Mouse (Mus musculus): ENCODE measurements around the gene Pcolce2. TPM values are rescaled to one million over a fixed set of nuclear protein-coding genes. Genes with fewer than 3 reads are reported as not detected.

Pcolce2 gene
- polyA plus RNA-seq, 1 experiment from 2014 or later = 1.00 TPM

DNA sequence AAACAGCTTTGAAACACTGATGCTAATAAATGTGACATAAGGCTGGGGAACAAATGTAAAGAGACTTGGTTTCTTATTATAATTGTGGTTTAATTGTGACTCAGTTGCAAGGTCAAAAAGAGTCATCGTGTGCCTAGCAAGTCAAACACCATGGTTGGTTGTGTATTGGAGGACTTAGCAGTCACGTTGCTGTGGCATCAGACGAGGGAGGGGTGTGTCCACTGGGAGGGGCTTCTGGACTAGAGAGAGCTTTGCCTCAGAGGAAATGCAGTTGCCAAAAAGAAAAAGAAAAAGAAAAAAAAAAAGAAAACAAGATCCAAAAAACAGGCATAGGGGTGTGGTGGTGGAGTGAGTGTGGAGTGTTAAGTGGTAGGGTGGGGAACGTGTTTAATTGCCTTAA is 2.5 kb downstream of the Pcolce2 start:
- Histone ChIP-seq H3K9ac (replicated peaks; ENCODE audit: low read length) (no peak overlapping the region), H3K4me2 (replicated peaks; ENCODE audit: low read depth, low read length) (no peak overlapping the region), H3K27ac (ENCODE audit: low read length) (no peak overlapping the region), H3K36me3 (ENCODE audit: insufficient read depth, low read length) (no peaks in the 10 kb centered on the region), H3K27me3 (ENCODE audit: insufficient read depth, low read length) (peaks cover 38% of the 10 kb centered on the region), H3K4me3 (ENCODE audit: low read length) (no peak overlapping the region), H3K4me1 (ENCODE audit: insufficient read depth, low read length) (peaks cover 5% of the 10 kb centered on the region; the same call in 1 of the 2 replicates), H3K9me3 (ENCODE audit: low read length) (no peaks in the 10 kb centered on the region)
- WGBS = 32% methylated on average over 4 of the region's 4 CpGs
- no peak for ATAC-seq (ENCODE audit: low FRiP score, low TSS enrichment)

DNA sequence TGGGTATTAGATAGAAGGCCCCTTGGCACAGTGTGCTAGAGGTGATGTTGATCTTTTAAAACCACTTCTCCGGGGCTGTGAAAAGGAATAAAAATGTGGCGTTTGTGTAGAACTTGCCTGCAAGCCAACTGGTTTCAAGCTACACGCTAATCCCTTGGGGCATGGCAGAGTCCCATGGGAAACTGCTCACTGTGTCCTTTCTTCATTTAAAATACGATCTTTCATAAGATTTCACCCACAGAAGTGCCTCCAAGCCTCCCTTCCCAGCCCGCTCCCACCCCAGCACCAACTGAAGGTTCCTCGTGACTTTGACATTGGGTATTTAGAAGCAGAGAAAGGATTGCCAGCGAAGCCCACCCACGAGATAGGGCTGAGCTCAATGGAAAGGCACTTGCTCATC is 8.5 kb downstream of the Pcolce2 start:
- H3K27ac ChIP-seq (ENCODE audit: low read length) = no peak overlapping the region
- H3K9ac ChIP-seq (replicated peaks; ENCODE audit: low read length) = no peak overlapping the region
- no peak overlapping the region for H3K4me2 ChIP-seq (replicated peaks; ENCODE audit: low read depth, low read length)
- no peak overlapping the region for H3K4me3 ChIP-seq (ENCODE audit: low read length)
- H3K27me3 ChIP-seq (ENCODE audit: insufficient read depth, low read length) = no peaks in the 10 kb centered on the region
- 91% methylated on average over 8 of the region's 8 CpGs for WGBS
- no peaks in the 10 kb centered on the region for H3K4me1 ChIP-seq (ENCODE audit: insufficient read depth, low read length)
- no peak for ATAC-seq (ENCODE audit: low FRiP score, low TSS enrichment)
- H3K9me3 ChIP-seq (ENCODE audit: low read length) = no peaks in the 10 kb centered on the region
- H3K36me3 ChIP-seq (ENCODE audit: insufficient read depth, low read length) = no peaks in the 10 kb centered on the region

DNA sequence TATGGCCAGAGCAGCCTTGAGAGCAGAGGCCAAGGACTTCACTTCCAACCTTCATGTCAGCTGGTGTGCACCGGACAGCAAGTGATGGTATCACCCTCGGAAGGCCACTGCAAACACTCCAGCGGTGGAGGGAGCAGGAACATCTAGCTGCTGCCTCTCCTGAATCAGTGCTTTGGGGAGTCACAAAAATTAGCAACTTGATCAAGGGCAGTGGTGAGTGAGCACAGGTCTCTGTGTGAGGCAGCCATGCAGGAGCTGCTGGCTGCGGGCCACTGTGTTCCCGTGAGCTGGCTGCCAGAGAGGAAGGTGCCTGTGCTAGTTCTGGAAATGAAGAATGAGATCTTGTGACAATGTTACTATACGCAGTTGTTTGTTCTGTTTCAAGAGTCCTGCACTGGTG is 16.0 kb downstream of the Pcolce2 start:
- Histone ChIP-seq H3K4me3 (ENCODE audit: low read length) (no peak overlapping the region), H3K9me3 (ENCODE audit: low read length) (no peaks in the 10 kb centered on the region)

DNA sequence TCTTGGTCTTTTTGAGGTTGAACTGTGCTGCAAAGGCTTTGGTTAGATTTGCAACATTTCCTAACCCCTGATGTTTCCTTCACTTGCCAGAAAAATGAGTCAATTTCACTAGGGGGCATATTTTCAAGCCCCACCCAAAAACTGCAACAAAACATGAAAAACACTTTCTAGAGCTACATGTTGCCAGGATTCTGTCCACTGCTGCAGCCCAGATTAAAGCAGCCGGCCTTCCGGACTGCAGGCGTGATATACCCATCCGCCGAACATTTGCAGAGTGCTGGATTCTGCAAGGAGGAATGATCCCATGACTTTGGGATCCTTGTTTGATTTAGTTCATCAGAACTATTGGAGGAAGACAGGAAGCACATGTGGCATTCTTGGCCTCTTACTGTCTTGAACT is 17.0 kb downstream of the Pcolce2 start:
- Histone ChIP-seq H3K9me3 (ENCODE audit: low read length) (no peaks in the 10 kb centered on the region), H3K4me3 (ENCODE audit: low read length) (no peak overlapping the region), H3K9ac (replicated peaks; ENCODE audit: low read length) (no peak overlapping the region), H3K4me2 (replicated peaks; ENCODE audit: low read depth, low read length) (no peak overlapping the region), H3K36me3 (ENCODE audit: insufficient read depth, low read length) (no peaks in the 10 kb centered on the region), H3K27me3 (ENCODE audit: insufficient read depth, low read length) (no peaks in the 10 kb centered on the region), H3K27ac (ENCODE audit: low read length) (no peak overlapping the region), H3K4me1 (ENCODE audit: insufficient read depth, low read length) (no peaks in the 10 kb centered on the region)
- no peak for ATAC-seq (ENCODE audit: low FRiP score, low TSS enrichment)
- WGBS = 94% methylated on average over 5 of the region's 5 CpGs

More for the DNA sequence above, 16.0 kb downstream of the Pcolce2 start:
- ATAC-seq (ENCODE audit: low FRiP score, low TSS enrichment) = no peak
- H3K27ac ChIP-seq (ENCODE audit: low read length) = no peak overlapping the region
- H3K9ac ChIP-seq (replicated peaks; ENCODE audit: low read length) = no peak overlapping the region
- no peaks in the 10 kb centered on the region for H3K4me1 ChIP-seq (ENCODE audit: insufficient read depth, low read length)
- H3K36me3 ChIP-seq (ENCODE audit: insufficient read depth, low read length) = no peaks in the 10 kb centered on the region
- WGBS = 84% methylated on average over 6 of the region's 6 CpGs
- no peak overlapping the region for H3K4me2 ChIP-seq (replicated peaks; ENCODE audit: low read depth, low read length)
- H3K27me3 ChIP-seq (ENCODE audit: insufficient read depth, low read length) = no peaks in the 10 kb centered on the region

DNA sequence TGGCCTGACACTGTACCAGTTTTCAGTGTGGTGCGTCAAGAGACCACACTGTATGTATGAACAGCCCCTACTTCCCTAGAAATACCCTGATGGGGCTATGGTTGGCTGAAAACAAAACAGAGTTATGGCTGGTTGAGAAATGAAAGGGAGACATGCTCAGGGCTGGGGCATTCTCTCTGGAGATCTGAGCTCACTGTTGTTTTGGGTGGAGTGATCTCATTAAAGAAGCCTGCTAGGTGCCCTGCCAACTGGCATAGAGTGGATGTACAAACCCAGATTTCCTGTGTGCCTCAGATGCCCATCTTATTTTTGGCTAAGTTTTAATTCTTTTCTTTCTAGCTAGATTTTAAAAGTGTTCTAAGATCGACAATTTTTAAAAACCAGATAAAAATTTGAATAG is 20.5 kb downstream of the Pcolce2 start:
- no peak overlapping the region for H3K27ac ChIP-seq (ENCODE audit: low read length)
- H3K27me3 ChIP-seq (ENCODE audit: insufficient read depth, low read length) = no peaks in the 10 kb centered on the region; the same call in 1 of the 2 replicates
- no peaks in the 10 kb centered on the region for H3K9me3 ChIP-seq (ENCODE audit: low read length)
- H3K4me2 ChIP-seq (replicated peaks; ENCODE audit: low read depth, low read length) = no peak overlapping the region
- H3K4me3 ChIP-seq (ENCODE audit: low read length) = no peak overlapping the region
- no peak overlapping the region for H3K9ac ChIP-seq (replicated peaks; ENCODE audit: low read length)
- 81% methylated on average over 2 of the region's 2 CpGs for WGBS
- no peaks in the 10 kb centered on the region for H3K36me3 ChIP-seq (ENCODE audit: insufficient read depth, low read length)
- ATAC-seq (ENCODE audit: low FRiP score, low TSS enrichment) = no peak
- no peaks in the 10 kb centered on the region for H3K4me1 ChIP-seq (ENCODE audit: insufficient read depth, low read length)

DNA sequence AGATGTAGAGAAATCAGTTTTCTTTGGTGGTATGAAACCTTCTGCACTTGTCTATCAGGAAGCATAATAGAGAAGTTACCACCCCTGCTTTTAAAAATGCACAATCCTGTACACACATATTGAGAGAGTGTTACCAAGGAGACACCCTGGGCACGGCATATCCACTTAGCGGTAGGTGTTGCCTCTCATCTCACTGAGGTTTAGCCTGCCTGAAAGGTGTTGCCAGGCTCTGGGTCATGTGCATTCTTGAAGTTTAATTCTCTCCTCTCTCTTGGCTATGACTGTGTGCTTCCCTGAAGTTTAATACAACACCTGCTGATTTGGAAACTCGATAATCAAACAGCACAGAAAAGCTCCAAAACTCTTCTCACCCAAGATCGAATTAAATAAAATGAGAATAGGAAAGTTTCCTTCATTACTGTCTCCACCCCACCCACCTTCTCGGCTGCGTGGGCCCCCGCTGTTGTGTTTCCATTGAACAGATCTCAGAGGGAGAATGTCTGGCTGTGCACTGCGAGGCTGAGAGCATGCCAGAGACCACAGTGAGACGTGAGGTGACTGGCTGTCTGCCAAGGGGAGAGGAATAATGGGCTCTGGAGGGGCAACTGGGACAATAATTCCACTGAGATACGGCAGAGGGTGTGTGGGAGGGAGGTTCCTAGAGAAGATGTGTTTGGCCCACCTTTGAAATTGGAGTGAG is 27.0 kb downstream of the Pcolce2 start:
- H3K36me3 ChIP-seq (ENCODE audit: insufficient read depth, low read length) = no peaks in the 10 kb centered on the region
- no peak overlapping the region for H3K9ac ChIP-seq (replicated peaks; ENCODE audit: low read length)
- H3K27me3 ChIP-seq (ENCODE audit: insufficient read depth, low read length) = no peaks in the 10 kb centered on the region; the same call in 1 of the 2 replicates
- no peak overlapping the region for H3K27ac ChIP-seq (ENCODE audit: low read length)
- no peak overlapping the region for H3K4me2 ChIP-seq (replicated peaks; ENCODE audit: low read depth, low read length)
- WGBS = 56% methylated on average over 10 of the region's 10 CpGs
- H3K4me1 ChIP-seq (ENCODE audit: insufficient read depth, low read length) = no peaks in the 10 kb centered on the region
- no peak overlapping the region for H3K4me3 ChIP-seq (ENCODE audit: low read length)
- no peak for ATAC-seq (ENCODE audit: low FRiP score, low TSS enrichment)
- H3K9me3 ChIP-seq (ENCODE audit: low read length) = no peaks in the 10 kb centered on the region

DNA sequence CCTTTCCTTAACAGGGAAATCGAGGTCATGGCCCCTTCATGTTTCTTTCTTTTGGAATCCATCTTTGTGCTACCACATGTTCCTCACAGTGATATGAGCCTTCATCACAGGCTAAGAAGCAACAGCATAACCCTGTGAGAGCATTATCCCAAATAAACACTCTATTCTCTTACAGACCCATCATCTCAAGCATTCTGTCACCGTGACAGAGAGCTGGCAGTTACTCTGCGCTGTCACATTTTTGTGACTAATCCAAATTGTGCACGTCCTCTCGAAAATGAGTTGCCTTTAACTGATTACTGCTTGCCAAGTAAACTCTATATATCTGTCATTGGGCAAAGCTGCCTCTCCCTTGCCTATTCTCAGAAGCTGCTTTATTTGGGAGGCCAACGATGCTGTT is 28.4 kb downstream of the Pcolce2 start:
- Histone ChIP-seq H3K27me3 (ENCODE audit: insufficient read depth, low read length) (no peaks in the 10 kb centered on the region), H3K9ac (replicated peaks; ENCODE audit: low read length) (no peak overlapping the region), H3K27ac (ENCODE audit: low read length) (no peak overlapping the region), H3K9me3 (ENCODE audit: low read length) (no peaks in the 10 kb centered on the region), H3K4me3 (ENCODE audit: low read length) (no peak overlapping the region), H3K36me3 (ENCODE audit: insufficient read depth, low read length) (no peaks in the 10 kb centered on the region), H3K4me1 (ENCODE audit: insufficient read depth, low read length) (no peaks in the 10 kb centered on the region), H3K4me2 (replicated peaks; ENCODE audit: low read depth, low read length) (no peak overlapping the region)
- WGBS = 80% methylated on average over 6 of the region's 6 CpGs
- ATAC-seq (ENCODE audit: low FRiP score, low TSS enrichment) = no peak

DNA sequence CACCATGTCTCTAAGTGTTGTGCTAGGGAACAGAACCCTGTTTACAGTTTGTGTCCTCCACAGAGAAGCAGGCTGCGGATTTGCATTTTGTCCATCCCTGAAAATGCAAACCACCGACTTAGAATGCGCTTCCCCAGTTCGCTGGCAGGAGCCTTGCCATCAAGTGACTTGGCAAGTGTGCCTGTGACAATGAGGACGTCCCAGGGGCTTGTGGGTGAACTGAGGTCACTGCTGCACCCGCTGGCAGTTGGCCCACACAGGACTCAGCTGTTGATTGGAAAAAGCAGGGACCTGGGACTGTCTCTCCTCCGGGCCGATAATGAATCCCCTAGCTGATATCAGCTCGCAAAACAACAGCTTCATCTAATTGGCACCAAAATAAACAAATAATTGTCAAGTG is 30.4 kb downstream of the Pcolce2 start:
- Histone ChIP-seq H3K9ac (replicated peaks; ENCODE audit: low read length) (no peak overlapping the region), H3K4me1 (ENCODE audit: insufficient read depth, low read length) (no peaks in the 10 kb centered on the region), H3K4me3 (ENCODE audit: low read length) (no peak overlapping the region), H3K4me2 (replicated peaks; ENCODE audit: low read depth, low read length) (no peak overlapping the region), H3K36me3 (ENCODE audit: insufficient read depth, low read length) (no peaks in the 10 kb centered on the region), H3K9me3 (ENCODE audit: low read length) (peaks cover 3% of the 10 kb centered on the region; the same call in 1 of the 2 replicates), H3K27me3 (ENCODE audit: insufficient read depth, low read length) (no peaks in the 10 kb centered on the region), H3K27ac (ENCODE audit: low read length) (no peak overlapping the region)
- WGBS = 66% methylated on average over 9 of the region's 9 CpGs
- ATAC-seq (ENCODE audit: low FRiP score, low TSS enrichment) = no peak

DNA sequence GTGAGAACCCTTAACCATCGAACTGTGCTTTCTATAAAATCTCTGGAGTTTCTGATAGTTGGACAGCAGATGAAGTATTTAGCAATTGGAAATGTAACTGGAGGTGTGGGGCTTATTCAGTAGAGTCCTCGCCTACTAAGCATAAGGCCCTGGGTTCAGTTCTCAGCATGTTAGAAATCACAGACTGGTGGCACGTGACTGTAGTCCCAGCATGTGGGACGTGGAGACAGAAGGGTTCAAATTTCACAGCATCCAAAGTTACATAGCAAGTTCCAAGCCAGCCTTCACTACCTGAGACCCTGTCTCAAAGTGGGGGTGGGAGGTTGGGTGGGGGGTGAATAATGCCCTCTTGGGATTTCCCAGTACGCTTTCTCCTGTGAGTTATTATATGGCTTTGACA is 30.9 kb downstream of the Pcolce2 start:
- Histone ChIP-seq H3K9me3 (ENCODE audit: low read length) (peaks cover 4% of the 10 kb centered on the region; the same call in 1 of the 2 replicates), H3K4me1 (ENCODE audit: insufficient read depth, low read length) (no peaks in the 10 kb centered on the region), H3K4me2 (replicated peaks; ENCODE audit: low read depth, low read length) (no peak overlapping the region), H3K9ac (replicated peaks; ENCODE audit: low read length) (no peak overlapping the region), H3K36me3 (ENCODE audit: insufficient read depth, low read length) (no peaks in the 10 kb centered on the region), H3K27me3 (ENCODE audit: insufficient read depth, low read length) (no peaks in the 10 kb centered on the region), H3K4me3 (ENCODE audit: low read length) (no peak overlapping the region), H3K27ac (ENCODE audit: low read length) (no peak overlapping the region)
- 56% methylated on average over 5 of the region's 5 CpGs for WGBS
- ATAC-seq (ENCODE audit: low FRiP score, low TSS enrichment) = no peak

DNA sequence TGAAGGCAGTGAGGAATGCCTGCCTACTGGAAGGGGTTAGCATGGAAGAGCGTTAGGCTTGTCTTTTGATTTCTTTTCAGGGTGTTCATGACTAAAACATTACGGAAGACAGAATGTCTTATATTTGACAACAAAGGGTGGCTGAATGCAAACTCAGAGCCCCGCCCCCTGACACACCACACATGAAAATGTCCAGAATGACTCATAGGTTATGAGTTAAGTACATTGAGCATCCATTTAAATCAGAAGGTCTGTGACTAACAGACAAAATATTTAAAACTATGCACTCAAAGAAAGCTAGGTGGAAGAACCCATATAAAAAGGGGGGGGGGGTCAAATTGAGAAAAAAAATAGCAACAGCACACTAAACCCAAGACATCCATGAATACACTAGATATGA is 34.9 kb downstream of the Pcolce2 start:
- Histone ChIP-seq H3K4me2 (replicated peaks; ENCODE audit: low read depth, low read length) (no peak overlapping the region), H3K27ac (ENCODE audit: low read length) (no peak overlapping the region), H3K9ac (replicated peaks; ENCODE audit: low read length) (no peak overlapping the region), H3K4me1 (ENCODE audit: insufficient read depth, low read length) (no peaks in the 10 kb centered on the region), H3K27me3 (ENCODE audit: insufficient read depth, low read length) (no peaks in the 10 kb centered on the region), H3K4me3 (ENCODE audit: low read length) (no peak overlapping the region), H3K9me3 (ENCODE audit: low read length) (peaks cover 4% of the 10 kb centered on the region; the same call in 1 of the 2 replicates), H3K36me3 (ENCODE audit: insufficient read depth, low read length) (no peaks in the 10 kb centered on the region)
- ATAC-seq (ENCODE audit: low FRiP score, low TSS enrichment) = no peak
- WGBS = 93% methylated on average over 3 of the region's 3 CpGs

All from kidney, embryonic 16.5 days (tissue).